Mouse (Mus musculus) left cerebral cortex, adult 18-20 months (tissue): ENCODE results near the gene Zfp871. TPM values are rescaled to one million over a fixed set of nuclear protein-coding genes. Genes with fewer than 3 reads are reported as not detected.

Source experiments
- DNase-seq, 2 experiments: peaks; one replicate each; pipeline ENCODE4 v3.0.0; 2021 to 2022; ENCODE audit warnings: low spot score in 2 of 2, mixed read lengths in 1 of 2
- long read RNA-seq, 2 experiments: library from polyadenylated mRNA; stranded (forward); transcript quantifications; one replicate each; pipeline ENCODE4 v2.0.0; 2021
- total RNA-seq, 2 experiments: library from RNA; stranded (reverse); gene quantifications; 2 replicates each; pipeline ENCODE4 v1.2.3; 2021

Zfp871 gene
- total RNA-seq: 10 to 100 TPM; 77.4 to 81.3 TPM
- long read RNA-seq, experiment 1, full-length matches to known transcripts: 3 of 19 reads
- long read RNA-seq, experiment 1, partial matches to known transcripts: 0 of 19 reads
- long read RNA-seq, experiment 1, other reads (novel, unspliced or antisense): 16 of 19 reads
- long read RNA-seq, experiment 2, full-length matches to known transcripts: 1 of 4 reads
- long read RNA-seq, experiment 2, partial matches to known transcripts: 0 of 4 reads
- long read RNA-seq, experiment 2, other reads (novel, unspliced or antisense): 3 of 4 reads

DNA sequence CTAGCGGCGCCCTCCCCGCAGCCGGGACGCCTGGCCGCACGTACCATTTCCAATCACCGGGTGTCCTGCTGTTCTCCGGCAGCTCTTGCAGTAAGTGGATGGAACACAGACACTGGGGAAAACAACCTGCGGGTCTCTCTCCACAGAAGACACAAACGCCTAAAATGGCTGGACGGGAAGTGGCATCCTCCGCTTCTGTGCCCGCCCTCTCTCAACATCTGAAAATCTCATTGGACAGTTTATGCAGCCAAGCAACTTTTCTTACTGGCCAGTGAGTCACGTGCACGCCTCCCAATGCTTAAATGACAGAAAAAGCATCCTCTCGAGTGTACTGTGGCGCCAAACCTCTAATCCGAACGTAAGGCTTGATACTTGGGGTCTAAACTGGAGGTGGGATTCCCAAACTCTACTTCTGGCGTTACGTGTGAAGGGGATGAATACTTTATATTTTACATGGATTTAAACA, at the start of gene Zfp871:
Zfp871 (minus strand) TSS at position 194 of the 466 bp plus-strand sequence.
- DNase-seq: peak; percentile 82 to 88

DNA sequence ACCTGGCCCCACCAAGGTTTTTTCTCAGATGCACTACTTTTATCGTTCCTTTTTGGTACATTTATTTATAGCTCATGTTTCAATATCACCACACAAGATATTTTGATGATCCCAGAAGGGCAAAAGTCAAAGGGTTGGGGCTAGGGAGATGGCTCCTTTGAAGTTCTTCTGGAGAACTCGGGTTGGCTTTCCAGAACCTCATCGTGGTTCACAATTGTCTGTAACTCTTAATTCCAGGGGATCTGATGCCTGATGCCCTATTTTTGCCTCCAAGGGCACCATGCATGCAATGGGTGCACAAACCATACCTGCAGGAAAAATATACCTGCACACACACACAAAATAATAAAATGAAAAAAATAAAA, 42.3 kb upstream of the Zfp871 start:
- DNase-seq: no peak

DNA sequence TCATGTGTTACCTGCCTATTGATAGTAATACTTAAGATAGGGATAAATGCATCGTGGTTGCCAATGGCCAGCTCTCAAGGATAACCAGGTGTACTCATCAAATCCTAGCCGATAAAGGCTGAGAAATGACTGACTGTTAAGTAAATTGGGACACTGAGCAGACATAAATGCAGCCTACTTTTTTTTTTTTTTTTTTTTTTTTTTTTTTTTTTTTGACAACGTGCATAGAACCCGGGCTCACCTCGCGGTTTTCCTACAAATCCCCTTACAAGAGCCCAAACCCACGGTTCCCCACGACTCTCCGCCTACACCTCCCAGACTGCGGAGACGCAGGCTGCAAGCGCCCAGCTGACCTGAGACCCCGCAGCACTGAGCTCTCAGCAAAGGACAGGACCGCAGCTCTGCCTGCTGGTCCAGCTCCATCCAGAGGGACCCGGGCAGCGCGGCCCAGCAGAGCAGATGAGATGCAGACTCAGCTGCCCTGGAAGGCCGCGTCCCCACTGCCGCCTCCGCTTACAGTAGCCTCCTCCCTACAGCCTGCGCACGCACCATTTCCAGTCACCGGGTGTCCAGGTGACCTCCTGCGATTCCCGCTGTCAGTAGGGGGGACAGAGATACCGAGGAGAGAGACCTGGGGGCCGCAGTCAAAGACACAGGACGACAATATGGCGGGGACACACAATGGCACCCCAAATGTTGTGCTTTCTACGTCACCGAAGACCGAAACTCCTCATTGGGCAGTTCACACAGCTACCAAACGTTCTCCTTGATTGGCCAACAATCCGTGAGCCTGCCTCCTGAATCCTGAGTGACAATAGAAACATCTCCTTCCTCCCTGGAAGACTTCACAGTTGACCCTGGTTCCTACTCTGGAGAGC, 41.7 kb upstream of the Zfp871 start, which contains the start of gene Zfp799:
Zfp799 (minus strand) TSS at position 722 of the 878 bp plus-strand sequence.
- DNase-seq: peak; percentile 73 to 83

DNA sequence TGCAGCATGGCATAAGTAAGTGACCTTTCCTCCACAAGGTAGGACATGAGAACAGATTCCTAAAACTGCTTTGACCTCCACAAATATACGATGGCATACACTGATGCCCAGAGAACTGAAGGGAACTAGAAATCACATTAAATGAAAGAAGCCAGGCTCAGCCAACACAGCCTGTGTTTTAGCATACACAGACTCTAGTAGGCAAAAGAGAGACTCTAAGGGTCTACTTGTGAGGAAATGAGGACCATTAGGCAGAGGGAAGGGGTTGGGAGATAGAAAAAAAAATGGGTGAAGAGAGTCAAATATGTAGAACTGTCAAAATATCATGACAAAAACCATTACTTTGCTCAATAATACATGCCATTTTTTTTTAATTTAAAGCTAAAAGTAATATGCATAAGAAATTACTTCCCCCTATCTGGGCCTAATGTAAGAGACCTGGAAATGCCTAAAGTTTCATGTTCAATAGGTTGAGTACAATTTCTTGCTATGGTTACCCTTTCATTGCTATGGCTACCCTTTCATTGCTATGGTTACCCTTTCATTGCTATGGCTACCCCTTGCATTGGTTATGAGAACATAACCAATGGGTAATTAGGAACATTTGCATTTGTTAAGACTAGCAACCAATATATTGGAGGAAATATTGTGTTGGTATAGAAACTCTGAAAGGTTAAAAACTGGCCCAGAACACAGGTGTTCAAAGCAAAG, 28.1 kb upstream of the Zfp871 start:
- DNase-seq: no peak

DNA sequence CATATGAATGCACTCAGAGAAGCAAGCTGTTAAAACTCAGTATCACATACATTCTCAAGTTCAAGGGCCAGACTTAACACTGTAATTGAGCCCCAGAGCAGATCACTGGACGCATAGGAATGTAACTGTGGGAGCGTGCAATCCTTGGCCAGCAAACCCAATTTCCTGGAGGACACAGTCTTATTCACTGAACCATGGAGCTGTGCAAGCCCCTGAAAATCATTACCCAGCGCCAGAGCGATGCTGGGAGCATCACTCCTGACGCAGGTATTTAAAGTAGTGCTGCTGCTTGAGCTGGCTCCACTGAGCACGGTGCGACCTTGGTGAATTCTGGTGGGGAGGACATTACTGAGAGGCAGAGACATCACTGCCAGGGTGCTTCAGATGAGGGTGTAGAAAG, 26.0 kb upstream of the Zfp871 start:
- DNase-seq: no peak

DNA sequence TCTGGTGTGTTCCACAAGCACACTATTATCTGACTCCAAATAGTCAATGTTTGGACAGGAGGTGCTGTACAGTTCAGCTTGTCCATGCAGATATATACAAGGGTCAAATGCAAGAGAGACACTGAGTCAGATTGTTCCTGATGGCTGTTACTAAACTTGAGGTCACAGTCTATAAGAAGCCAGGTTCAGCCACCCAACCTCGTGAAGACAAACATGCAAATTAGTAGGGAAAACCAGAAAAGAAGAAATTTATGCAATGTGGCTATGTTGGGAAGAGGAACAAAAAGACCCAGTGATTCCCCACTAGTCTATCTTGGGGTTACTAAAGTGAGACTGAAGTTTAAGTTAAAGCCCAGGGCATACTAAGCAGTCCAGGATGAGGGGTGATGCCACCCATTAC, 22.6 kb upstream of the Zfp871 start:
- DNase-seq: no peak

DNA sequence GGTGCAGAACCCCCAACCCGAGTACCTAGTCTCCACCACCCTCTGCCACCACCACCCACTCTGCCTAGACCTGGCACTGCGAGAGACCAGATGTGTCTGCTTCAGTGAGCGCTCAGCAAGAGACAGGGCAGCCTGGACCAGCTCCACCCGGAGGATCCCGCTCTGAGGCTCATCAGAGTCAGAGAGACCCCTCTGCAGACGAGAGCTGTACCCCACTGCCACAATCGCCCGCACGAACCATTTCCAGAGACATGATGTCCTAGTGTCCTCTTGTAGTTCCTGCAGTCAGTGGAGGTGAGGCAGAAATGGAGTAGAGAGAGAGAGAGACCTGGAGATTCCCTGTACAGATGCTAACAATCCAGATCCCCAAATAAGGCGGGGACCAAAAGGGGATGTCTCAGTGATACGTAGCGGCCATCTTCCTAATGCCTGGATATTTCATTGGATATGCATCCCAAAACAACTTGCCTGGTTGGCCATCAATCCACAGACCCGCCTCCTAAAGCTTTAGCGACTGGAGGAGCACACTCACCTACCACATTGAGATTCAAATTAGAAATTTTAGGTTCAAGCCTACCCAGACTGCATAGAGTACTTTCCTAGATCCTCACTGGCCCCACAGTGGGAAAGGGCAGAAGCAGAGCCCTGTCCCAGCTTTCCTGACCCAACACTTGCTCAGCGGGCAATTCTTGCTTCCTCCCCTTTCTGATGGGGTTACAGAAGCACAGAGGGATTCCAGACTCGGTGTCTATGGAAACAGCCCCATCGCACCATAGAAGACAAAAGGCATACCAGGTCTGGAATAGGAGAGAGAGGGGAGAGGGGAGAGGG, 21.7 kb upstream of the Zfp871 start, which contains the start of gene Zfp811:
Zfp811 (minus strand) TSS at position 388 of the 831 bp plus-strand sequence.
- peak; percentile 33 to 48 for DNase-seq

DNA sequence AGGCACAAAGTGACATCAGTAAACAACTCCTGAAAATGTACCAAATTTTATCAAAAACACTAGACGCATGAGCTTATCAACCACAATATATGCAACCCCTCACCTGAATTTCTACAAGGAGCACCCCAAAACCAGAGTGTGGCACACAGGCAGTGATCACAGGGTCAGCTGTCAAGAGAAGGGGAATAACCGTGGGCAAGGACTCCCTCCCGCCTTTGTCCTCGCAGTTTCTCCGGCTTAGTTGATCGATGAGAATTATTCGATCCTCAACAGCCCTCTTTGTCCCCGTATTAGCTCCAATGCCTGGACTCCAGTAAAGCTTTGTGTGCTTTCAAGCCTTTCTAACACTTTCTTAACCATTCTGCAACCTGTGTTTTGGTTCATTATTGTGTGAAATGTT, 20.8 kb upstream of the Zfp871 start:
- no peak for DNase-seq

DNA sequence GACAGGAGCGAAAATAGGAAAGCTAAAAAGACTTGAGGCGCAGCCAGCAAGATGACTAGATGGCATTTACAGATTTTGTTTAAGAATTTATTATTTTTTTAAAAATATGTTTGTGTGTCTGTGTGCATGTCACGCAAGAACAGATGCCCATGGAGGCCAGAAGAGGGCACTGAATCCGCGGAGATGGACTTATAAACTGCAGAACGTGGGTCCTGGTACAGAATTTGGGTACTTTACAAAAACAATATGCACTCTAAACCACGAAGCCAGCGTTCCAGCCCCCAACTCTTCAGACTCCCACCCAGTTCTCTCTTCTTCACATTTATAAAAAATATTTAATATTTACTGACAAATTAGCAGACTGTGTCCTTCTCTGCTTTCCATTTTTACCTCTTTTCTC, 1.2 kb upstream of the Zfp871 start:
- no peak for DNase-seq

DNA sequence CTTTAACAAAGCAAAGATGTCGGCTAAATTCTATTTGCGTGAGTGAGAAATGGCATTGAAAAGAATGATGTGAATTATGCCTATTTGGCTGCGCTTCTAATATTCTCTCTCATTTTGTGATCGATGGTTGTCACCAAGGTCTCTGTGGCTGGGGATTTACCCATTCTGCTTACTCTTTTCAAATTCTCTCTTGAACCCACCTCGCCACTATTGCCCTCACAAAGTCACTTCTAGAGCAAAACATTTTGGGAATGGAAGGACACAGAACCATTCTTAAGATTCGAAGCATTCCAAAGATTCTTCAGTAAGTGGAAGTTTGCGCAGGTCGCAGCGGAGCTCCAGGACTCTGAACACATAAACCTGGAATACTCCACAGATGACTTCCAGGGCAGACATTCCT, 489 bp upstream of the Zfp871 start:
- DNase-seq: no peak

DNA sequence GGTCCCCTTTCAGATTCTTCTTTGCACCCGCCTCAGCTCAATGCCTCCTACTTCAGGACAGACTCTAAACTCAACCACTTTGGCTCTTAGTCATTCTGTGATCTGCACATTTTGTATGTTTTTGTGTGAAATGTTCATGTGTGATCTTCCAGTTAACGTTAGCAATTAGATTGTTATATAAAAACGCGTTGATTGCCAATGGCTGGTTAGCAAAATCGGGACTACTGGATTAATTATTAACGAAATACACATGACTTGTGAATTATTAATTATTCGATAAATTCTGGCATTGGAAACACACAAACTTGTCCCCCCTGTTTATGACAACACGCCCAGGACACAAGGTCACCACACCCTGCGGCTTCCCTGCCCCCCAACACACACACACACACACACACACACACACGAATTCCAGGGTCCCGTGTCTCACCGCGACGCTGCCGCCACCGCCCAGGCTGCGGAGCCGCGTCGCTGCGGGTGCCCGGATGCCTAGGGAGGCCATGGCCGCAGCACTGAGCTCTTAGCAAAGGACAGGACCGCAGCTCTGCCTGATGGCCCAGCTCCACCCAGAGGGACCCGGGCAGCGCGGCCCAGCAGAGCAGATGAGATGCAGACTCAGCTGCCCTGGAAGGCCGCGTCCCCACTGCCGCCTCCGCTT, 522 bp downstream of the Zfp871 start:
- no peak for DNase-seq

DNA sequence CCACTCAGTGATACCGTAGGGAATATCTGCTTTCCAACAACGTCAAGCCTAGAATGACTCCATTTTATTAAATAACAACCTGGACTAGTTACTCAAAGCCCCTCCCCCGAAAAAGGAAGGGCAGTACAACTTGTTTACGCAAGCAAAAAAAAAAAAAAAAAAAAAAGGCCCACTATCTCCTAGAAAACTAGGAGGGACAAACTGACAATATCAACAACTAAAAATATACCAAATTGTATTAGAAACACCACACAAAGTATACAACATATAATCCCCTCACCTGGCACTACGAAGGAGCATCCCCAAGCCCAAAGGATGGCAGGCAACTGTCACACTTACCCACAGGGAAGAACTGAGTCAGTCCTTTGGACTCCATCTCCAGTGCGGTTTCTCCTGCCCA, 1.1 kb downstream of the Zfp871 start:
- DNase-seq: no peak

DNA sequence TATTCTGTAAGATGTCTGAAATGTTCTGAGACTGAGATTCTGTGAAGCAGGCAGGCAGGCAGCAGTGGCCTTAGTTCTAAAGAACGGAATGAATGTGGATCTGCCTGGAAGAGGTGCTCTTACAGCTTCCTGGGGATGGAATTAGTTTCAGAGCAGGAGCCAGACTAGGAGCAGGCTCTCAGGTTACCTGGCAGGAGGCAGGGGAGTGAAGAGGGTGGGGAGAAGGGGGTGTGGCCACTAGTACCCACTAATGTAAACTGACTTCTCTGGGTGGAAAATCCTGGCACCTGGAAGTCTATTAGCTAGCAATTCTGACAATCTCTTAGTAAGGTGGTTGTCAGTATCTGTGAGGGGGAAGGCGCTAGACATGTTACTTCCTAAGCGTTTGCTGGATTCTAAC, 2.4 kb downstream of the Zfp871 start:
- no peak for DNase-seq

DNA sequence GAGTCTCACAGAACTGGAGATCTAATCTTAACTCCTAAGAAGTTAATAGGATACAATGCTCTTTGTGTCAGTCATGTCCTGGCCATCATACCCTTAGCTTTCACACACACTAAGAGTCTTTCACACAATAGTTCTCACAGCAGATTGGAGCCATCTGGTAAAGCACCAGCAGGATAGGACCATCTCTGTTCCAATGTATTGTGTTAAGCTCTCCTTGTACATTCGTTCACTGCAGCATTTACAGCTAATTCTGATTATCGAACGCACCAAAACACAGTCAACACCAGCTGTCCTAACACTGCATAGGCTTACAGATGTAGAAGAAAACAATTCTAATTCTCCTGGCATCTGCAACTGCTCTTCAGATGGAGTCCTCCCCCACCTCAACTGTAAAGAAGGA, 10.5 kb downstream of the Zfp871 start:
- no peak for DNase-seq

DNA sequence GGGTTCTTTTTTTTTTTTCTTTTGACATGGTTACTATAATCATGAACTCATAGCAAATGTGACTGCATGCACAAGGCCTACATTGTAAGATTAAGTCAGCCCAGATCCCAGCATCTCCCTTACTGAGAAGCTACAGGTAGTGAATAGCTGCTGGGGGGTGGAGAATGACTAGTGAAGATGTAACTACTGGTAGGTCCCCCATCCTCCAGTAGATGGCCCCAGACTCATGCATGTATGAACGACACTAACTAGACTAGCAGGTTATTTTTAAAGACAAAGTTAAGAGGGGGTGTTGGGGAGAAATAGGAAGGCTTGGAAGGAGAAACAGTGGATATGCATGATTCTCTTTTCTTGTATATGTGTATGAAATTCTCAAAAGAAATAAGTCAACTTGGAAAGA, 16.9 kb downstream of the Zfp871 start:
- no peak for DNase-seq

DNA sequence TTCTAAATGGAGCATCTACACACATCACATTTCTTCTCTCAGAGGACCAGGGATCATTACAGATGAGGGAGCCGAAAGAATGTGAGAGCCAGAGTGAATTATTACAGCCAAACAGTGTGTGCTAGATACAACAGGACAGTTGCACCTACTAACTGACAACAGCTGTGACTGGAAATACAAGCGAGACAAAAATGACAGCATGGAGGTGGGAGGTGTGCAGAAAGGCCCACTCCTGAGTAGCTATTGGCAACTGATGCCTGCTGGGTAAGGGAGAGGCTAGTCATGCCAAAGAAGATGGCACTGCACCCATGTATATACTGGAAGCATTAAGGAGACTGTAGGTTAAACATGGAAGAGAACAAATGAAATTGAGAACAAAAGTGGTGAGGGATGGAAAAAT, 21.7 kb downstream of the Zfp871 start:
- DNase-seq: peak in 1 of 2 experiments; percentile 40

DNA sequence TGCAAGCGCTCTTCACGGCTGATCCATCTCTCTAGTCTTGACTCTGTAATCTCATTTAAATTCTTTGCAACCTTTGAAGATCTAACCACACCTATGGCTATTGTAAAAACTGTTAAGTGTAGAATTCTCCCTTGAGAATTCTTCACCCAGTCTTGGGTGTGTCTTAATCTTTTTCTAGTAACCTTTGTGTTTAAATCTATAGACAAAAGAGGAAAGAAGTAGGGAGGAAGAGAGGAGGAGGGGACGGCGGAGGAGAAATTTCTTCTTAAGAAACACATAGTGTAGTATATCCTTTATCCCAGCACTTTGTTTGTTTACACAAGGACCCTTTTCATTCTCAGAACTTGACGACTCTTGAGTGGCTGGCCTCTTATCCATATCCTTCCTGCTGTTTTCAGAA, 30.8 kb downstream of the Zfp871 start:
- no peak for DNase-seq

DNA sequence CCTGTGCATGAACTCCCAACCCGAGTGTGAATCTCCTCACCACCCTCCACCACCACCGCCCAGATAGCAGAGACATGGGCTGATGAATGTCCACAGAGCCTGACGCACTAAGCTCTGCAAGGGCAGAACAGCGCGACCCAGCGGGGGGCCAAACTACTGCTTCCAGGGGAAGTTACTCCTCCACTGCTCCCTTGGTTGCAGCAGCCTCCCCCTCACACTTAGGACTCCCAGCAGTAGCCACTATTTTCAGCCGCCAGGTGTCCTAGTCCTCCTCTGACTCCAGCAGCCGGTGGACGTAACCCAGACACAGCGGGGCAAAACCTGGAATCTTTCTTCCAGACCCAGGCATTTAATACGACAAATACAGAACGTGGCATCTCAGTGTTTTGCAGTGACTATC, 34.5 kb downstream of the Zfp871 start:
- no peak for DNase-seq

DNA sequence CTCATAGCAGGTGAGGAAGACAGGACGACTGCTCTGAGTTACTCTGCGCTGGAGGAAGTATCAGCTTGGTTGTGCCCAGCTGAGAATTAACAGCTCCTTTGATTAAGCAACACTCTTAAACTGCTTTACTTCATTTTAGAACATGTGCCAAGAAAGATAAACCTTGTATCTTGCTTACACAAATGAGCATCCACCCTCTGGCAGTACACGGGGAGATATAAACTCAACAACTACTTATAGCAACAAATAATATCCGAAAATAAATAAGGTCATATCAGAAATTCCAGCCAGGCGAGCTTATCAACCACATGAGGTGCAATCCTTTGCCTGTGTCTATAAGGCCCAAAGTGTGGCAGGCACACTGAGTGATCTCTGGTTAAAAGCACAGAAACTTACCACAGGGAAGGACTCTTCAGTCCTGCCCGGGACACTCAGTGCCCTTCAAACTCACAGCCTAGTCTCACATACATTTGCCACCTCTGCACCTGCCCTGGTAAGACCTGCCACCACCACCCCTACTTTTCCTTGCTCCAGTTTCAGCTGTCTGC, 35.2 kb downstream of the Zfp871 start:
- no peak for DNase-seq

DNA sequence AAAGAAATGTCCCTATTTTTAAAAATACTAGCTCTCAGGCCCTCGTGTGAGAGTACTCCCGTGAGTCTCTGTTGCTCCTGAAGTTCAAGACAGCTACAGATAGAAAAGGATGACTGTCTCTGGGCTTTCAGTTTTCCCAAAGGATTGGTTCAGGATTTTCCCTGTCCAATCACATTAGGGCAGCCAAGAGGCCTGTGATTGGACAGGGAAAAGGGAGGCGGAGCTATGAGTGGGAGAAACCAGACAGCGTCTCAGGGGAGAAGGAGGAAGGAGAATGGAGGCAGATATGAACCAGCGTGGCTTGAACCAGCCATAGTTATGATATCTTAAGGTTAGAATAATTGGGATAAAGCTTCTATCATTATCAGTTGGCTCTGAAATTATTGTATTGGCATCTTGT, 37.5 kb downstream of the Zfp871 start:
- no peak for DNase-seq
